Mouse (Mus musculus) kidney, adult 2 months (tissue): ENCODE measurements around the gene Llgl1.

Source experiments
- CTCF ChIP-seq: fragments of 200-500 bp; conservative IDR thresholded peaks from 2 replicates; pipeline ENCODE4 v1.5.1; 2011; ENCODE audit warnings: low read depth, mild to moderate bottlenecking, control low read depth, low read length, moderate library complexity, mixed read lengths; ENCODE audit not compliant: insufficient read depth, insufficient read length
- POLR2A ChIP-seq: fragments of 200-500 bp; IDR thresholded peaks from one replicate; pipeline ENCODE4 v1.6.1; 2011; ENCODE audit warnings: low read depth, low read length, control low read depth

DNA sequence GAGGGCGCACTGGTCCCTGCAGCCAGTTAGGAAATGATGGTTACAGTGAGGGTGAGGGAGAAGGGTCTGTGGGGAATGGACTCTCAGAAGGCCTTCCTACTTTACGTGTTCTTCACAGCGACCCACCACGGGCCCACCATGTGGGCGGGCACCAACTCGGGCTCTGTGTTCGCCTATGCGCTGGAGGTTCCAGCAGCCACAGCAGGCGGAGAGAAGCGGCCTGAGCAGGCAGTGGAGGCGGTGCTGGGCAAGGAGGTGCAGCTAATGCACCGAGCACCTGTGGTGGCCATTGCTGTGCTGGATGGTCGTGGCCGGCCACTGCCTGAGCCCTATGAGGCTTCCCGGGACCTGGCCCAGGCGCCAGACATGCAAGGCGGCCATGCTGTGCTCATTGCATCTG lies 11.7 kb downstream of the Llgl1 start:
- TF ChIP-seq POLR2A (no peak), CTCF (no peak)
